ENCODE assay signal across 15 mouse cellular contexts in genomic region chr4:54653097-54653776, GRCm38 (mm10).
DNase-seq lines count a peak whose midpoint lies in the region; ATAC-seq lines count a peak whose summit lies in the region.
"Had no signal": no experiment of that assay in that cellular context is flagged by ENCODE, and none has a peak within 500 bp of the region (broad histone marks: within the 10 kb centered on the region; RNA-seq: fewer than 3 reads in every experiment).

No protein-coding gene starts in this region.

- peak overlapping the region; percentile 93 for H3K27ac ChIP-seq in forebrain, embryonic 13.5 days
- H3K27ac ChIP-seq in limb, embryonic 12.5 days: peak overlapping the region; percentile 47; the same call in 1 of the 2 replicates
- H3K27ac ChIP-seq: heart, embryonic 13.5 days; liver, embryonic 13.5 days had no signal

- DNase-seq in embryo, embryonic 10 days (ENCODE audit: low spot score): peak; percentile 21
- DNase-seq in embryo, embryonic 9.5 days (ENCODE audit: extremely low spot score): no peak
- DNase-seq in retina, adult 2 months (ENCODE audit: low read depth, low spot score): peak; percentile 39
- DNase-seq in adrenal gland, postnatal 25 days: no peak
- no peak for DNase-seq in spleen, postnatal 4 days (ENCODE audit: low spot score in 2 of 2)
- DNase-seq in adrenal gland, postnatal 4 days (ENCODE audit: low spot score in 2 of 2): no peak
- DNase-seq: adrenal gland, adult 2 months; cerebellum, adult 11 months; kidney, adult 11 months; liver, embryonic 13.5 days; lung, postnatal 4 days; thymus, postnatal 25 days had no signal

- peak overlapping the region; percentile 51; the same call in 1 of the 2 replicates for H3K9ac ChIP-seq in forebrain, embryonic 13.5 days
- H3K9ac ChIP-seq in limb, embryonic 12.5 days (replicated peaks): no peak overlapping the region
- H3K9ac ChIP-seq: heart, embryonic 13.5 days; liver, embryonic 13.5 days had no signal

- H3K9me3 ChIP-seq in forebrain, embryonic 13.5 days (replicated peaks): no peaks in the 10 kb centered on the region
- H3K9me3 ChIP-seq in limb, embryonic 12.5 days: no peaks in the 10 kb centered on the region
- H3K9me3 ChIP-seq: heart, embryonic 13.5 days; liver, embryonic 13.5 days had no signal

- WGBS in forebrain, embryonic 13.5 days: 30% methylated on average over 10 of the region's 10 CpGs
- WGBS in limb, embryonic 12.5 days: 75% methylated on average over 10 of the region's 10 CpGs

- H3K4me3 ChIP-seq in forebrain, embryonic 13.5 days: no peak overlapping the region
- H3K4me3 ChIP-seq in limb, embryonic 12.5 days (replicated peaks): no peak overlapping the region
- H3K4me3 ChIP-seq: heart, embryonic 13.5 days; liver, embryonic 13.5 days had no signal

- peak; percentile 70 for ATAC-seq in forebrain, embryonic 13.5 days
- ATAC-seq in limb, embryonic 12.5 days (ENCODE audit: insufficient number of reproducible peaks, insufficient read depth, low FRiP score, low TSS enrichment, low read depth): no peak

- peak overlapping the region; percentile 35 for H3K4me2 ChIP-seq in forebrain, embryonic 13.5 days
- H3K4me2 ChIP-seq in limb, embryonic 12.5 days: no peak overlapping the region
- H3K4me2 ChIP-seq: heart, embryonic 13.5 days; liver, embryonic 13.5 days had no signal

- H3K4me1 ChIP-seq in forebrain, embryonic 13.5 days: peaks cover 26% of the 10 kb centered on the region
- H3K4me1 ChIP-seq in limb, embryonic 12.5 days (replicated peaks): peaks cover 18% of the 10 kb centered on the region
- H3K4me1 ChIP-seq: liver, embryonic 13.5 days had no signal

- H3K36me3 ChIP-seq in forebrain, embryonic 13.5 days (ENCODE audit: poor library complexity, severe bottlenecking): no peaks in the 10 kb centered on the region
- no peaks in the 10 kb centered on the region for H3K36me3 ChIP-seq in limb, embryonic 12.5 days
- H3K36me3 ChIP-seq: heart, embryonic 13.5 days; liver, embryonic 13.5 days had no signal

- H3K27me3 ChIP-seq in forebrain, embryonic 13.5 days: no peaks in the 10 kb centered on the region
- H3K27me3 ChIP-seq in limb, embryonic 12.5 days: no peaks in the 10 kb centered on the region
- H3K27me3 ChIP-seq: heart, embryonic 13.5 days; liver, embryonic 13.5 days had no signal

Comparison
In these comparisons a context has a peak if more than half of its experiments do, and no peak if none do; other contexts are left out.
1. DNase-seq: peak in embryo, embryonic 10 days (single experiment) and retina, adult 2 months (single experiment); none in embryo, embryonic 9.5 days (single experiment), adrenal gland, postnatal 25 days (single experiment), spleen, postnatal 4 days (0 of 2) and adrenal gland, postnatal 4 days (0 of 2).